In genomic region chr10:110745640-110746032, GRCm38 (mm10) we compare ENCODE assay signal across 8 mouse cellular contexts. TPM values are rescaled to one million over a fixed set of nuclear protein-coding genes. Genes with fewer than 3 reads are reported as not detected.
DNase-seq lines count a peak whose midpoint lies in the region; ATAC-seq and TF ChIP-seq lines count a peak whose summit lies in the region.

No protein-coding gene starts in this region.

- no peaks in the 10 kb centered on the region for H3K9me3 ChIP-seq in forebrain, embryonic 14.5 days (replicated peaks; ENCODE audit: control insufficient read depth, low read length)
- no peaks in the 10 kb centered on the region for H3K9me3 ChIP-seq in liver, embryonic 15.5 days (replicated peaks)

- H3K9ac ChIP-seq in heart, adult 2 months (ENCODE audit: low read depth, low read length) = peak overlapping the region; percentile 78
- H3K9ac ChIP-seq in forebrain, embryonic 14.5 days (ENCODE audit: low read length) = peak overlapping the region; percentile 93
- H3K9ac ChIP-seq in liver, embryonic 15.5 days = peak overlapping the region; percentile 88

- no peak for TF ChIP-seq POLR2A in heart, adult 2 months (IDR thresholded peaks at IDR 0.05; ENCODE audit: insufficient read depth, low read depth, low read length)

- peak overlapping the region; percentile 76 for H3K4me3 ChIP-seq in heart, adult 2 months
- H3K4me3 ChIP-seq in forebrain, embryonic 14.5 days (ENCODE audit: low read depth, low read length) = peak overlapping the region; percentile 71
- peak overlapping the region; percentile 93 for H3K4me3 ChIP-seq in liver, embryonic 15.5 days (replicated peaks)

- H3K4me1 ChIP-seq in heart, adult 2 months (ENCODE audit: control insufficient read depth, insufficient read depth, low read length) = peaks cover 2% of the 10 kb centered on the region; the same call in 1 of the 2 replicates
- H3K4me1 ChIP-seq in forebrain, embryonic 14.5 days (ENCODE audit: control insufficient read depth, insufficient read depth, low read length) = peaks cover 12% of the 10 kb centered on the region
- peaks cover 24% of the 10 kb centered on the region for H3K4me1 ChIP-seq in liver, embryonic 15.5 days (replicated peaks)

- no peaks in the 10 kb centered on the region; the same call in 1 of the 2 replicates for H3K36me3 ChIP-seq in heart, adult 2 months (ENCODE audit: control insufficient read depth, insufficient read depth, low read length)
- peaks cover 14% of the 10 kb centered on the region; the same call in 1 of the 2 replicates for H3K36me3 ChIP-seq in forebrain, embryonic 14.5 days (ENCODE audit: control insufficient read depth, insufficient read depth, low read length)
- peaks cover 34% of the 10 kb centered on the region for H3K36me3 ChIP-seq in liver, embryonic 15.5 days (replicated peaks)

- H3K4me2 ChIP-seq in forebrain, embryonic 14.5 days (ENCODE audit: low read length) = peak overlapping the region; percentile 79
- H3K4me2 ChIP-seq in liver, embryonic 15.5 days = peak overlapping the region; percentile 99

- intact Hi-C loops in heart, adult 2 months (cut with DNase I) = no loop called here
- intact Hi-C loops in heart, postnatal 36 days (cut with DNase I) = loop anchor here (10.0 kb wide), 1 partner anchor 729 kb away; the partner anchor contains the start of gene Nap1l1

- no peak for DNase-seq in heart, adult 2 months
- no peak for DNase-seq in heart, postnatal 36 days
- DNase-seq in forebrain, embryonic 14.5 days (ENCODE audit: low spot score) = no peak
- DNase-seq in adrenal gland, adult 2 months = no peak
- DNase-seq in right cerebral cortex, postnatal 36 days (ENCODE audit: low spot score in 2 of 2) = no peak
- no peak for DNase-seq in frontal cortex, postnatal 25 days (ENCODE audit: low spot score in 2 of 2)

- peak; percentile 7 for ATAC-seq in CD4-positive, CD25-positive, alpha-beta regulatory T cell, adult 4 months
- ATAC-seq in forebrain, embryonic 14.5 days = no peak; the same call in 1 of the 2 replicates
- peak; percentile 45 for ATAC-seq in liver, embryonic 15.5 days (ENCODE audit: insufficient read depth)

- no peak for TF ChIP-seq EP300 in heart, adult 2 months (IDR thresholded peaks at IDR 0.05; ENCODE audit: insufficient read depth, low read depth, low read length)

- no peaks in the 10 kb centered on the region for H3K79me2 ChIP-seq in heart, adult 2 months (replicated peaks; ENCODE audit: control insufficient read depth, insufficient read depth, low read length)

- peak overlapping the region; percentile 66 for H3K27ac ChIP-seq in heart, adult 2 months
- peak overlapping the region; percentile 81 for H3K27ac ChIP-seq in forebrain, embryonic 14.5 days (ENCODE audit: low read depth, low read length)
- peak overlapping the region; percentile 77 for H3K27ac ChIP-seq in liver, embryonic 15.5 days (replicated peaks)

- under 1% methylated on average over 23 of the region's 23 CpGs for WGBS in heart, adult 2 months
- WGBS in forebrain, embryonic 14.5 days = under 1% methylated on average over 23 of the region's 23 CpGs
- under 1% methylated on average over 23 of the region's 23 CpGs for whole genome bisulfite sequencing in liver, embryonic 15.5 days (ENCODE audit: insufficient replicate concordance)

- H3K27me3 ChIP-seq in heart, adult 2 months (ENCODE audit: control insufficient read depth, insufficient read depth, low read length) = peaks cover 3% of the 10 kb centered on the region
- no peaks in the 10 kb centered on the region for H3K27me3 ChIP-seq in forebrain, embryonic 14.5 days (replicated peaks; ENCODE audit: control insufficient read depth, insufficient read depth, low read length)
- peaks cover 27% of the 10 kb centered on the region for H3K27me3 ChIP-seq in liver, embryonic 15.5 days

- TF ChIP-seq CTCF in heart, adult 2 months (IDR thresholded peaks at IDR 0.05) = no peak

RNA-seq across cellular contexts. Expression of gene E2f7, which starts 0.4 kb away (rescaled TPM):
- under 1 TPM; 0.59 to 0.68 TPM for total RNA-seq in heart, adult 2 months (2021)
- 0.31 and 0.32 TPM in 2 replicates for polyA plus RNA-seq in heart, adult 2 months (2012; rRNA removed)
- total RNA-seq in heart, postnatal 36 days (2021) = 1 to 10 TPM; 1.8 to 2.0 TPM
- polyA plus RNA-seq in CD4-positive, CD25-positive, alpha-beta regulatory T cell, adult 4 months (2017; shearing (Covaris generic)) = 1 to 10 TPM in 1 of 2 experiments, under 1 TPM in 1; 0.38 to 1.3 TPM
- polyA plus RNA-seq in forebrain, embryonic 14.5 days (2014; fragmentation: Nextera tagmentation; extraction: Ambion mirVana) = 8.3 and 9.1 TPM in 2 replicates
- polyA plus RNA-seq in liver, embryonic 15.5 days (2015; fragmentation: Nextera tagmentation; extraction: Ambion mirVana) = 8.3 and 9.4 TPM in 2 replicates
- total RNA-seq in adrenal gland, adult 2 months (2021) = 1 to 10 TPM; 1.4 TPM
- polyA plus RNA-seq in adrenal gland, adult 2 months (2012; rRNA removed) = 0.08 and 2.0 TPM in 2 replicates
